ENCODE assay signal across 9 mouse cellular contexts in genomic region chr12:69190522-69190921, GRCm38 (mm10). TPM values are rescaled to one million over a fixed set of nuclear protein-coding genes. Genes with fewer than 3 reads are reported as not detected.
DNase-seq lines count a peak whose midpoint lies in the region; ATAC-seq and TF ChIP-seq lines count a peak whose summit lies in the region.
"Had no signal": no experiment of that assay in that cellular context is flagged by ENCODE, and none has a peak within 500 bp of the region (broad histone marks: within the 10 kb centered on the region; RNA-seq: fewer than 3 reads in every experiment).

No protein-coding gene starts in this region.

- DNase-seq in heart, adult 18-20 months = no peak
- peak; percentile 24 for DNase-seq in lung, postnatal 10 days
- DNase-seq in lung, postnatal 14 days = no peak
- DNase-seq in gastrocnemius, postnatal 36 days = no peak
- no peak for DNase-seq in cerebellum, adult 11 months
- DNase-seq: right cerebral cortex, adult 18-20 months had no signal

- WGBS in heart, embryonic 14.5 days = 100% methylated on average over 1 of the region's 1 CpGs

- H3K36me3 ChIP-seq in heart, embryonic 14.5 days (ENCODE audit: control insufficient read depth, insufficient read depth, low read length) = peaks cover 48% of the 10 kb centered on the region
- H3K36me3 ChIP-seq in E14TG2a.4 (ENCODE audit: insufficient read depth, low read length) = peaks cover 58% of the 10 kb centered on the region

- no peaks in the 10 kb centered on the region for H3K9me3 ChIP-seq in heart, embryonic 14.5 days (ENCODE audit: control insufficient read depth, low read length)
- H3K9me3 ChIP-seq in E14TG2a.4 (ENCODE audit: low read length) = no peaks in the 10 kb centered on the region

- TF ChIP-seq CTCF in E14TG2a.4 (conservative IDR thresholded peaks at IDR 0.05; ENCODE audit: low read length) = peak; percentile 39

- intact Hi-C loops in gastrocnemius, postnatal 36 days (cut with DNase I) = no loop called here

- no peak overlapping the region for H3K4me2 ChIP-seq in heart, embryonic 14.5 days (ENCODE audit: low read length)

- H3K27ac ChIP-seq in heart, embryonic 14.5 days (replicated peaks in 1 of 2; ENCODE audit: control insufficient read depth in 1 of 2, insufficient read depth in 1 of 2, low read depth in 2 of 2, low read length in 2 of 2) = 0 out of 4 replicates have a peak overlapping the region, but pooled peaks have one; percentile 14 to 65

- no peaks in the 10 kb centered on the region for H3K27me3 ChIP-seq in heart, embryonic 14.5 days (ENCODE audit: control insufficient read depth, insufficient read depth, low read length)
- no peaks in the 10 kb centered on the region; the same call in 1 of the 2 replicates for H3K27me3 ChIP-seq in E14TG2a.4 (ENCODE audit: insufficient read depth, low read length)

- no peak for ATAC-seq in heart, embryonic 14.5 days (ENCODE audit: insufficient number of reproducible peaks, insufficient read depth, low FRiP score, low read depth)
- ATAC-seq in megakaryocyte-erythroid progenitor cell, adult 5-6 weeks (replicated peaks; ENCODE audit: low FRiP score, low TSS enrichment, poor library complexity, severe bottlenecking) = peak; percentile 62

- no peak overlapping the region for H3K9ac ChIP-seq in heart, embryonic 14.5 days (ENCODE audit: low read length)

- no peak overlapping the region for H3K4me3 ChIP-seq in heart, embryonic 14.5 days (ENCODE audit: control insufficient read depth in 1 of 2, insufficient read depth in 1 of 2, low read depth in 1 of 2, low read length in 2 of 2)
- H3K4me3 ChIP-seq in E14TG2a.4 (replicated peaks; ENCODE audit: low read length) = no peak overlapping the region

- peaks cover 0 to 13% of the 10 kb centered on the region in 2 experiments; a peak in 2 of 4 replicates for H3K4me1 ChIP-seq in heart, embryonic 14.5 days (ENCODE audit: control insufficient read depth in 2 of 2, insufficient read depth in 2 of 2, low read length in 2 of 2)
- H3K4me1 ChIP-seq in E14TG2a.4 (replicated peaks; ENCODE audit: low read depth, low read length) = peaks cover 37% of the 10 kb centered on the region

RNA-seq across cellular contexts. Expression of gene Gm49383, which starts 6.4 kb away (rescaled TPM):
- 12.0 and 13.2 TPM in 2 replicates for polyA plus RNA-seq in heart, embryonic 14.5 days (2014; fragmentation: Nextera tagmentation; extraction: Ambion mirVana)
- total RNA-seq in heart, adult 18-20 months (2021) = 1 to 10 TPM; 2.8 to 3.1 TPM
- total RNA-seq in megakaryocyte-erythroid progenitor cell, adult 5-6 weeks (2014; fragmentation: Nextera tagmentation) = 7.8 and 24.2 TPM in 2 replicates
- total RNA-seq in megakaryocyte-erythroid progenitor cell, adult 5-6 weeks (2017) = 42.3 and 48.1 TPM in 2 replicates
- 1 to 10 TPM; 1.9 to 3.2 TPM for total RNA-seq in gastrocnemius, postnatal 36 days (2021)

RNA-seq across cellular contexts. Expression of gene Mgat2, which starts 6.6 kb away (rescaled TPM):
- 38.8 and 44.6 TPM in 2 replicates for polyA plus RNA-seq in heart, embryonic 14.5 days (2014; fragmentation: Nextera tagmentation; extraction: Ambion mirVana)
- 10 to 100 TPM; 18.6 to 20.2 TPM for total RNA-seq in heart, adult 18-20 months (2021)
- 30.1 and 32.4 TPM in 2 replicates for total RNA-seq in megakaryocyte-erythroid progenitor cell, adult 5-6 weeks (2014; fragmentation: Nextera tagmentation)
- 69.0 and 75.7 TPM in 2 replicates for total RNA-seq in megakaryocyte-erythroid progenitor cell, adult 5-6 weeks (2017)
- total RNA-seq in gastrocnemius, postnatal 36 days (2021) = 1 to 10 TPM; 6.5 to 7.7 TPM

RNA-seq across cellular contexts. Expression of gene Rpl36al, which starts 6.6 kb away (rescaled TPM):
- 519 and 551 TPM in 2 replicates for polyA plus RNA-seq in heart, embryonic 14.5 days (2014; fragmentation: Nextera tagmentation; extraction: Ambion mirVana)
- total RNA-seq in heart, adult 18-20 months (2021) = 100 to 1,000 TPM; 219 to 228 TPM
- total RNA-seq in megakaryocyte-erythroid progenitor cell, adult 5-6 weeks (2014; fragmentation: Nextera tagmentation) = 987 and 1,085 TPM in 2 replicates
- total RNA-seq in megakaryocyte-erythroid progenitor cell, adult 5-6 weeks (2017) = 1,369 and 1,396 TPM in 2 replicates
- 100 to 1,000 TPM; 256 to 308 TPM for total RNA-seq in gastrocnemius, postnatal 36 days (2021)

RNA-seq across cellular contexts. Expression of gene Dnaaf2, which starts 7.7 kb away (rescaled TPM):
- polyA plus RNA-seq in heart, embryonic 14.5 days (2014; fragmentation: Nextera tagmentation; extraction: Ambion mirVana) = 6.7 and 7.7 TPM in 2 replicates
- total RNA-seq in heart, adult 18-20 months (2021) = under 1 TPM; 0.57 to 0.65 TPM
- total RNA-seq in megakaryocyte-erythroid progenitor cell, adult 5-6 weeks (2014; fragmentation: Nextera tagmentation) = 2.4 and 11.9 TPM in 2 replicates
- 6.0 and 10.7 TPM in 2 replicates for total RNA-seq in megakaryocyte-erythroid progenitor cell, adult 5-6 weeks (2017)
- under 1 TPM; 0.33 to 0.44 TPM for total RNA-seq in gastrocnemius, postnatal 36 days (2021)

RNA-seq across cellular contexts. Expression of gene Gm49384, which starts 13.5 kb away (rescaled TPM):
- polyA plus RNA-seq in heart, embryonic 14.5 days (2014; fragmentation: Nextera tagmentation; extraction: Ambion mirVana) = 12.0 and 13.4 TPM in 2 replicates
- 1 to 10 TPM; 1.7 to 2.5 TPM for total RNA-seq in heart, adult 18-20 months (2021)
- 24.6 and 33.2 TPM in 2 replicates for total RNA-seq in megakaryocyte-erythroid progenitor cell, adult 5-6 weeks (2014; fragmentation: Nextera tagmentation)
- 18.5 and 30.4 TPM in 2 replicates for total RNA-seq in megakaryocyte-erythroid progenitor cell, adult 5-6 weeks (2017)
- 1 to 10 TPM; 1.5 to 1.8 TPM for total RNA-seq in gastrocnemius, postnatal 36 days (2021)
